Mouse (Mus musculus): ENCODE results near the gene Tatdn2.
A peak's percentile ranks its signal among the peaks of the same experiment; 100 is the strongest.
"Not testable (repeated sequence)": the region's sequence is repeated elsewhere in the genome, so short reads cannot be mapped to it uniquely, and the experiment has no call there.

Gene Tatdn2

GRCm38 (mm10) chr6:113672029-113672428 lies 24.8 kb upstream of the Tatdn2 start:
- not testable (repeated sequence) for DNase-seq (ENCODE audit: low read depth)

GRCm38 (mm10) chr6:113672989-113673388 lies 23.9 kb upstream of the Tatdn2 start:
- no peak for DNase-seq (ENCODE audit: low read depth)

DNA sequence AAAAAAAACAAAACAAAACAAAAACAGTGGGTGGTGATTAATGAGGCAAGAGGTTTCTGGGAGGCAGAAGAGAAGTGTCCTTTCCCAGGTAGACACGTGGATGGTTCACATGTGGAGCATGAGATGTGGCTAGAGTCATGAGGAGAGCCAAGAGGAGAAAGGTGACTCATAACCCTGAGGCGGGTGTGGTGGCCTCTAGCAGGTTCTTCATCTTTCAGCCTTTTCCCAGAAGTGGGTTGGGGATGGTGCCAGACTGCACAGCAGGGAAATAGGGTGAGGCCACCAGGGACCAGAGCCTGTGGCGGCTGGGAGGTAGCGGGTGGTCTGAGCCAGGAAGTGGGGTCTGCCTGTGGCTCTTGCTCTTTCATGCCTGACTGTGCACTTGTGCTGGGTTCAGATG lies 21.6 kb upstream of the Tatdn2 start:
- DNase-seq (ENCODE audit: low read depth): no peak

- DNase-seq (ENCODE audit: low read depth): no peak
Observed at GRCm38 (mm10) chr6:113675991-113676390, 20.9 kb upstream of the Tatdn2 start.

DNA sequence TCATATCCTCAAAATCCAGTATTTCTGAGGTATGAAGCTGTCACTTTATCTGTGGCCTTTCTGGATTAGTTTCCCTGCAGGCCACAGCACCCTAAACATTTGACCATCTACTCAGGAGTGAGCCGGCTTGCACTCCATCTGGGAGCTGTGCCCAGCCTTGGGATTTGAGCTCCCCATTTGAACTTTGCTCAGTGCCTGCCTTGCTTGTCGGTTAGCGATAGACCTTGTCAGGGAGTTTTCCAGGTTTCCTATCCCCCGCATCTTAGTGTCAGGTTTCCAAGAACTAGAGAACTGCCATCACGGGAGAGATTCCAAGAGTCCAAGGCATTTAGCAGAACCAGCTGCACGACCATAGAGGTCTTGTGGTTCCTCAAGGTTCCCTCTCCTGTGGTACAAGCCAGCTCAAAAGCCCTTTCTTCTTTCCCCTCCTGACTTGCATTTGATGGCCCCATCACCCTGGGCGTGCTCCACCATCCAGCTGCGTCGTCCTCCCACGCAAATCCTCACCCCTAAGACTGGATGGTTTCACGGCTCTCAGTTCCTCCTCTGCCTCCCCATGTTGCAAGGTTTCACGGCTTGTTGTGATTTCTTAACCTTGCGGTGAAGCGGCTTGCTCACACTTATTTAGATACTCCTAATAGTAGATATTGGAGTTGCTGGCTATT lies 19.6 kb upstream of the Tatdn2 start:
- no peak for DNase-seq (ENCODE audit: low read depth)

- DNase-seq (ENCODE audit: low read depth): no peak
Observed at GRCm38 (mm10) chr6:113678246-113679012, 18.4 kb upstream of the Tatdn2 start.

GRCm38 (mm10) chr6:113679993-113680566 lies 16.8 kb upstream of the Tatdn2 start:
- DNase-seq (ENCODE audit: low read depth): no peak

DNA sequence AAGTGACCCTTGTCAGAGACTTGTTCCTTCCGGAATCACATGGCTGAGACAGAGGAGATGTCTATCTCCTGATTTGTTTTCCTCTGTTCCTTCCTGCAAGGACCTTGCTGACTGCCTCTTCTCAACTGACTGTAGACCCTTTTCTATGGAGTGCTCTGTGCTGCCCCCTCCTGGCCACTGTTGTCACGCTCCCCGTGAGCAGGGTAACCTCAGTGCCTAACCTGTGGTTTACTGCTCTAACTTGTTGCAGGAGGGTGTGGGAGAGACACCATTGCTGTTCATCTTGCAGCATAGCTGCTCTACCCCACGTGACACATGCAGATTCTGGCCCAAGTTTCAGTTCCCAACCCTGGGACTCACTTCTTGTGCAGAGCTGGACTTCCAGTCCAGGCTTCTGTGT lies 15.6 kb upstream of the Tatdn2 start:
- peak; percentile 69 for DNase-seq (ENCODE audit: low read depth)

GRCm38 (mm10) chr6:113683081-113683825 lies 13.6 kb upstream of the Tatdn2 start:
- no peak for DNase-seq (ENCODE audit: low read depth)

- DNase-seq (ENCODE audit: low read depth): no peak
Observed at GRCm38 (mm10) chr6:113686551-113687125, 10.2 kb upstream of the Tatdn2 start.

DNA sequence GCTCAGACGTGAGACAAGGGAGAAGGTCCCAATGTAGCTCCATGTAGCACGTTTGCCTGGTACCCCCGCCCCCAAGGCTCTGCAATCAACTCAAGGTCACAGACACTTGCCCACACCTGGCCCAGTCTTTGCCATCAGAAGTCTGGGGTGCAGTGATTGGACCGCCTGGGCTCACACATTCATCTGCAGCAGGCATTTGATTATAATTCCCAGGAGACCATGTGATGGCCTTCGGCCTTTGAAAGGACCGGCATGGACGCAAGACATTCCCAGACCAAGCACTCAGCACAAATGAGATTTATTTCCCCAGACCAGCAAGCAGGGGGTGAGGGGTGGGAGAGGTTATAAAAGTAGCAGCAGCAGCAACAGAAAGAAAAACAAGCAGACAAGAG lies 6.8 kb upstream of the Tatdn2 start:
- DNase-seq (ENCODE audit: low read depth): no peak

- peak; percentile 87 for DNase-seq (ENCODE audit: low read depth)
Observed at GRCm38 (mm10) chr6:113690400-113691083, 6.3 kb upstream of the Tatdn2 start.

DNA sequence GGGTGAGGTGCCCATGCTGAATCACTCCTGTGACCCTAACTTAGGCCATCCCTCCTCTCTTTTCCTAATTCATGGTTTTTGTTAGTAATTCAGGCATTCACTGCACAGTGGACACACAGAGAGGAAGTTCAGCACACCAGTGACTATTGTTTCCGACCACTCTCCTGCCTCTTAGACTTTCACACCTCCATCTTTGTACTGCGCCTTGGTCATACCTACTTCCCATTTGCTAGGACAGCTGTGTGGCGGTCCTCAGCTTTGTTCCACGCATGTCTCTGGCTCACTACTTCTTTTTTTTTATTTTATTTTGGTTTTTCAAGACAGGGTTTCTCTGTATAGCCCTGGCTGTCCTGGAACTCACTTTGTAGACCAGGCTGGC lies 5.8 kb upstream of the Tatdn2 start:
- DNase-seq (ENCODE audit: low read depth): no peak

GRCm38 (mm10) chr6:113692661-113693133 lies 4.2 kb upstream of the Tatdn2 start:
- DNase-seq (ENCODE audit: low read depth): no peak

DNA sequence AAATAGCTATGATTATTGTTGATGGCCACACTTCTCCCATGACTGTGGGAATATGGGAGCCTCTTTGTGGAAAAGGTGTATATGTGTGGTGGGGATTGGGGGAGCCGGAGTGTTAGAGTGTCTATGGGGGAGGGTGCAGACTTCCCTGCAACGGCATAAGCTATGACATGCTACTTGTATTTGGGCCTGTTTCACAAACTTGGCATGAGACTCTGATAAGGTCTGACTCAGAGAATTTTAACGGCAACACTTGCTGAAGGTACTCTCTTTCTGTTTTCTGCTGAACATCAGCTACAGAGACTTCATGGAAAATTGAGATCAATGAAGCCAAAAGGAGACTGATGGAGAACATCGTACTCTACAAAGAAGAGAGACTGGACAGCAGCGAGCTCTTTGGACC lies 3.5 kb upstream of the Tatdn2 start:
- no peak for DNase-seq (ENCODE audit: low read depth)

DNA sequence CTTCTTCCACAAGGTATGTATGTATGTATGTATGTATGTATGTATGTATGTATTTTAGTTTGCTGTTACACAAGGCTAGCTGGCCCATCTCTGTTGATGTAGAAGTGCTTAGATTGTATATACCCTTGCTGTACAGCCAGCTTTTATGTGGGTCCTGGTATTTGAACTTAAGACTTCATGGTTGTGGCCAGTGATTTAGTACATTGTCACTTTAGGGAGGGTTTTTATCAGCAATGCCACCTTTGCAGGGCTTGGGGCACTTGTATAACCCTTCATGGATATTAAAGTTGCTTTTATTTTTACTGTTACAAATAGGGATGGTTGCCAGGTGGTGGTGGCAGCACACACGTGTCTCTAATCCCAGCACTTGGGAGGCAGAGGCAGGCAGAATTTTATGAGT lies 1.6 kb upstream of the Tatdn2 start:
- no peak for DNase-seq (ENCODE audit: low read depth)

- DNase-seq (ENCODE audit: low read depth): no peak
Observed at GRCm38 (mm10) chr6:113695766-113696355, 989 bp upstream of the Tatdn2 start.

DNA sequence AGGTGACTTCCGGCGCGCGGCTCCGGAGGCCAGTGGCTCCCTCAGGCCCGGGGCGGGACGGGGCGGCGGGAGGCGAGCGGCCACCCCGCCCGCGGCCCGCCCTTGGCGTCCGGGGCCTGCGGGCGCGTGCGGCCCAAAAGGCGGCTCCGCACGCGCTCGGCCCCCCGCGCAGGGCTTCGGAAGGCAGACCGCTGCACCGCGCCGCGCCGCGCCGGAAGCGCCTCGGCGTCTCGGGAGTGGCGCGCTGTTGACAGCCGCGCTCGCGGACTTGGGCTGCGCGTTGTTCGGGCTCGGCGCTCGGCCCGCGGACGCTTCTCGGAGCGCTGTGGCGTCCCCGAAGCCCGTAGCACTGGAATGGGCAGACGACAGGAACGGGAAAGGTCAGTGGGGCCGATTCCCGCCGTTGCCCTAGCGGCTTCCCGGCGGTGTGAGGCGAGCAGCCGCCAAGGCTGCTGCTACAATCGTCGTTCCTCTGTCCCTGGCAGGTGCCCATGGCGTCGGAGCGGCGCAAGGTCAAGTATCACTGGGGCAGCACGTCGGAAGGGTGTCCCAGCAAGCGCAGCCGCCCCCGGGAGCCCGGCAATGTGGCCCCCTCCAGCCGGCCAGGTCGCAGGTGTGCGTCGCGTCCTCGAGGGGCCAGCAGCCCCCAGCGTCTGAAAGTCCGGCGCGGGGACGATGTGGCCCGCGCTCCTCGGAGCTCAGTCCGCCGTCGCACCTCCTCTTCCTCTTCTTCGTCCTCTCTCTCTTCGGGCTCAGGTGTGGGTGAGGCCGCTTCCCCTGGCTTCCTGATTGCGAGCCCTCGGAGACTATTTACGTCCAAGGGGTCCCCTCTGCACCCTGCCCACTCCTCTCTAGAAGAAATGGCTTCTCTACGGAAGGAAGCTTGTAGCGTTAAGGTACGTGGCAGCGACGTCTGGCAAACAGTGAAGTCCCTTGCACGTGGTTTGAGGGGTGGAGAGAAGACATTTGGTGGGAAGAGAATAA lies 664 bp downstream of the Tatdn2 start:
- no peak for DNase-seq (ENCODE audit: low read depth)

DNA sequence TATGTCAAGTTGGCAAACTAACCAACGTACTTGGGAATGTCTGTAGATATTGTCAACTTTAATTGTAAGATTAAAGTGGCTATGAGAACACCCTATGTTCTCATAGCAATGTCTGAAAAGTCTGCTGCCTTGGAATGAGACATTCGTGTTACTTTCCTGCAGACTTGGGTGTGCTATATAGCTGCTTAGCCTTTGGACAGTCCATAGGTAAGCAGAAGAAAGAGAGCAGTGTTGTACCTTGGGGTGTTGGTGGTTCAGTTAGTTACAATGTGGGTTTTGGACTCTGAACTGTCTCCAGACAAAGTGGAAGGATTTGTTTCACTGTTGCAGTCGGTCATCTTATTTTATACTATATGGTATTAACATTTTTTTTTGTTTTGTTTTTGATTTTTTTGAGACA lies 15.9 kb downstream of the Tatdn2 start:
- DNase-seq (ENCODE audit: low read depth): no peak

DNA sequence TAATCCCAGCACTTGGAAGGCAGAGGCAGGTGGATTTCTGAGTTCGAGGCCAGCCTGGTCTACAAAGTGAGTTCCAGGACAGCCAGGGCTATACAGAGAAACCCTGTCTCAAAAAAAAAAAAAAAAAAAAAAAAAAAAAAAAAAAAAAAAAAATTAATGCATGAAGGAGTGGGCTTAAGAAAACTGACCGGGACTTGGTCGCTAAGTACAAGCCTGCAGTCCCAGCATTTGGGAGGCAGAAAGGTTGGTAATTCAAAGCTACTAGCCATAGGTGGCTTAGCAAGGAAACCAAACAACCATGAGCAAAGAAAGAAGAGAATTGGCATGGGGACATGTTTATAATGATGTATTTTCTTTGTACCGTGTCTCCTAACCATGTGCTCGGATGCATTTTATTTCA lies 16.5 kb downstream of the Tatdn2 start:
- not testable (repeated sequence) for DNase-seq (ENCODE audit: low read depth)
